Mouse (Mus musculus) erythroblast, embryonic 14.5 days (primary cell): ENCODE measurements around the gene Plac8.

ENCODE experiments used
- GATA1 ChIP-seq: IDR thresholded peaks from 2 replicates; pipeline ENCODE4 v1.6.1; 2012; ENCODE audit warnings: low read length, inconsistent platforms, mixed read lengths
- TAL1 ChIP-seq: IDR thresholded peaks from 3 replicates; pipeline ENCODE4 v1.6.1; 2012; ENCODE audit warnings: low read length, inconsistent platforms, mixed read lengths

DNA sequence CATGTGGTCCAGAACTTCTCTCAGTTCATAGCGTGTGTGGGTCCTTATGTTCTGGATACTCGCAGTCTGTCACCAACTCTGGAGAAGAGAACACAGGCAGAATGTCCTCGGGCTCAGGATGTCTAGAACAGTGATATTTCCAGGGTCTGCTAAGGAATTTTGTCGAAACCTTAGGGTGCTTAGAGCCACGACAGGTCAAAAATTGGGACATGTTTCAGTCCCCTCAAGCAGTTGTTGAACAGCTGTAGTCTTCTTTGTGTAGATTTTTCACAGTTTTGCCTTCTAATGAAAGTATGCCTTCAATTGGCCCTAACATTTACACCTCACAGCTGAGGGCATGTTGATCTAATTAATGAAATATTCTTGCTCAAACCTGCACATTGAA lies 53.0 kb downstream of the Plac8 start:
- TF ChIP-seq GATA1 (no peak), TAL1 (no peak)
